Mouse (Mus musculus) layer of hippocampus, adult 9-11 months (tissue): ENCODE data around the gene Plscr3.

Experiments used
- DNase-seq: peaks from one replicate; pipeline ENCODE4 v3.0.0; 2022

Plscr3 gene

DNA sequence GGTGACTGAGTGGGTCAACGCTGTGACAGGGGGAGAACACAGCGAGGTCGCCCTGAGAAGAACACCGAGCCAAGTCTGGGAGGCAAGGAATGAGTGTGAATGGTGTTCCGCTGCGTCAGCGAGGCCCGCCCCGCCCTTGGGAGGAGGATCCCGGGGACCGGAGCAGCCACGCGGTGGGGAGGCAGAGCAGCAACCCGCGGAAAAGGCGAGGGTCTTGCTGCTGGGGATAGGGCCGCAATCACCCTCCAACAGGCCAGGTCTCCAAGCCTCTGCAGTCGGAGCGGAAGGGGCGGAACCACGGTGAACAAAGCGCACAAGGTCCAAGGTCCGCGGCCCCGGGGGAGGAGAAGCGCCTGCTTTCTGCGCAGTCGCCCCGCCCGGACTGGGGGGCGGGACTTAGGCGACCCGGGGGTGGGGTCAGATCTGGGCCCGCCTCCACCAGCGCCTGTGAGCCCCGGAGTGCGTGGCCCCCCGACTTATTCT is at the start of gene Plscr3:
Plscr3 (plus strand) TSS at position 179 of the 483 bp plus-strand sequence.
- peak; percentile 88 for DNase-seq

- no peak for DNase-seq
These were observed 48.3 kb upstream of the Plscr3 start for GRCm38 (mm10) chr11:69797924-69798323.

- no peak for DNase-seq
These were observed 46.6 kb upstream of the Plscr3 start for GRCm38 (mm10) chr11:69799394-69800137.

DNA sequence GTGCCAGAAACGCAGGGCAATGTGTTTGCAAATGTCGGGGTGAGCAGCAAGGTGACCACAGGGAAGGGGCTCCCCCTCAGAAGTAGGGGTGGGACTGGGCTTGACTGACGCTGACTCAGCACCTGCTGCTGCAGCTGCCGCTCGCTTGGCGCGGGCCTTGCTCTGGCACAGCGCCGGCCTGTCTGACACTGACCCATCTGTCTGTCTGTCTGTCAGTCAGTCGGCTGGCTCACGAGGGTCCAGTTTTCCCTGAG is 46.1 kb upstream of the Plscr3 start:
- no peak for DNase-seq

DNA sequence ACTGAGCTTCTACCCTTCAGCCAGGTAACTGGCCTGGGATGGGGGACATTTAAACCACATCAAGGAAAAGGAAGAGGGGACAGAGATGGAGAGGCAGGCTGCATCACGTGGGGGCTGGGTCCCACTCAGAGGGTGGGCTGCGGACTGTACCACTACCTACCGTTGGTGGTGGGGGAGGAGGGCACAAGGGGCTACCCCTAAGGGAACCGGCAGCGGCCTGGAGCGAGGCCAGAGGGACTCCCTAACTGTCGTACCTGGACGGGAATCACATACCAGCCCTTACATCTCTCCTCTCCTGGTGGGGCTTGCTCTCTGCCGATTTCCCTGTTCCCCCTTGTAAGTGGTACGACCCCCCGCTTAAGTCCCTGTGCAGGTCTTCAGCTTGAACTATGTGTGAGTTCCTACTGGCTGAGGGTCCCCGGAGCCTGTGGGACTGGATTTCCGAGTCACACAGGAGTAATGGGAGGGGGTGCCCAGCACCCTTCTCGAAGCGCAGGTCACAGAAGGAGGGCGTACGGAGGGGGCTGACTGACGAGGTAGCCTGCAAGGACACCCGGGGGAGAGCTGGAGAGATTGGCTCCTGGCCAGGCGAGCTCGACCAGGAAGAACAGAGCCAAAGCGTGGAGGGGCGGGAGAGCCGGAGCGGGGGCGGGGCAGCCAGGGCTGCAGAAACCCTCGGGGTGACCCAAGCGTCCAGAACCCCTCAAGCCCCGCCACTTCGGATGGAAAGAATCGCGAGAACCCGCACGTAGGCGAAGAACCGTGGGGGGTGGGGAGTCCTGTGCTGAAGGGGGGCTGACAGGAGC is 45.6 kb upstream of the Plscr3 start:
- peak; percentile 51 for DNase-seq

DNA sequence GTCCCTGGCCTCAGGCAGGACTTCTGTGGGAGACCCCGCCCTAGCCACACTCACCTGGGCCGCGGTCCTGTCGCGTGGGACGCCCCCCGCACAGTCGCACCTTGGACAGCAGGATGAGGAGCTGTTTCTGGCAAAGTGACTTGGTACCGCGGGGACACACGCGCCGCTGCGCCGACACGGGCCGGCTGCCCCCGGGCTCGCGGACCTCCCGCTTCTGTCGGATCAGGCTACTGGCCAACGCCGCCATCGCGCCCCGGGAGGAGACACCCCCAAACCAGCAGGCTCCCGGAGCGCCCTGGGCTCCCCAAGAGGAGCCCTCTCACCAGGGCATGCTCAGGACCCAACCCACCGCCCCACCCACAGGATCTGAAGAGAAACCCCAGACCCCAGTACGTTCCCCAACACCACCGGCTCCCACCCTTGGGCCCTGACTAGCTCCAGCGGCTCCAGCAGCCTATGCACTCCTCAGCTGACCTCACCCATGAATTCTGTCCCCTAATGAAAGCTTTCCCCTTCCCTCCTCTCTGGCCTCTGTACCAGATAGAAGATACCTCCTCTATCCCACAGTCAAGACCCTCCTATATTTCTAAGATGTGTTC is 44.7 kb upstream of the Plscr3 start, which contains the start of gene Fgf11:
Fgf11 (minus strand) TSS at position 479 of the 599 bp plus-strand sequence.
- DNase-seq, result no peak

DNA sequence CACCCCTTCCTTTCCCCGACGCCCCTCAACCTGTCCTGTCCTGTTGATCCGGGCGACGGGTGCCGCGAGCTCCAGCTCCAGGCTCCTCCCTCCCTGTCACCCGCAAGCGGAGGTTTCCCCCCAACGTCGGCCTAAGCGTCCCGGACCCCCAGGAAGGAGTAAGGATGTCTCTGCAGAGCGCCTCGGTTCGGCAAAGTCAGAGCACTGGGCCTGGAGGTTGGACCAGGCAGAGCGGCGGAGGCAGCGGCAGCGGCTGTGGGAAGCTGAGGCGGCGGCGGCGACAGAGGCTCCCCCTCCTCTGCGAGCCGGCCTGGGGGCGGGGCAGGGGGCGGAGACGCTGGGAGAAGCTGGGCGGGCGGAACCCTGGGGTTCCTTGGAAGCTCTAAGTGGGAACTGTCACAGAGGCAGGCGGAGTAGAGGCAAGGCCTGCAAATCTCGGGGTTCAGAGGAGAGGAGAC is 43.5 kb upstream of the Plscr3 start:
- DNase-seq, result peak; percentile 74

DNA sequence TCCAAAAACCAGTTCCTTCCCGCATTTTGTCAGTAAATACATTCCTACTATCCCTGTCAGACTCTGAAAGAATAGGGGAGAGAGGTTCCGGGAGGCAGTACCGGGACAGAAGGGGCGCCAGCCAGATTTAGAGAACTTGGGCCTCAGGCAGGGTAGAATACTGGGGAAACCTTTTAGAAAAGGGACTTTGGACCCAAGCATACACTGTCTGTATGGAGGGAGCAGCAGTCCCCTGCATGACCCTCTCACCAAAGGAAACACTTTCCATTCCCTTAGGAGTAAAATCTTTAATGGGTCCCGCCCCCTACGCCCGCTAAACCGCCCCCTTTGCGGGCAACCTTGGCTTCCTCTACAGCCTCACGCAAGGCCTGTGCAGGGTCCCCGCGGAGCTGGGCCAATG is 42.8 kb upstream of the Plscr3 start:
- DNase-seq, result no peak

DNA sequence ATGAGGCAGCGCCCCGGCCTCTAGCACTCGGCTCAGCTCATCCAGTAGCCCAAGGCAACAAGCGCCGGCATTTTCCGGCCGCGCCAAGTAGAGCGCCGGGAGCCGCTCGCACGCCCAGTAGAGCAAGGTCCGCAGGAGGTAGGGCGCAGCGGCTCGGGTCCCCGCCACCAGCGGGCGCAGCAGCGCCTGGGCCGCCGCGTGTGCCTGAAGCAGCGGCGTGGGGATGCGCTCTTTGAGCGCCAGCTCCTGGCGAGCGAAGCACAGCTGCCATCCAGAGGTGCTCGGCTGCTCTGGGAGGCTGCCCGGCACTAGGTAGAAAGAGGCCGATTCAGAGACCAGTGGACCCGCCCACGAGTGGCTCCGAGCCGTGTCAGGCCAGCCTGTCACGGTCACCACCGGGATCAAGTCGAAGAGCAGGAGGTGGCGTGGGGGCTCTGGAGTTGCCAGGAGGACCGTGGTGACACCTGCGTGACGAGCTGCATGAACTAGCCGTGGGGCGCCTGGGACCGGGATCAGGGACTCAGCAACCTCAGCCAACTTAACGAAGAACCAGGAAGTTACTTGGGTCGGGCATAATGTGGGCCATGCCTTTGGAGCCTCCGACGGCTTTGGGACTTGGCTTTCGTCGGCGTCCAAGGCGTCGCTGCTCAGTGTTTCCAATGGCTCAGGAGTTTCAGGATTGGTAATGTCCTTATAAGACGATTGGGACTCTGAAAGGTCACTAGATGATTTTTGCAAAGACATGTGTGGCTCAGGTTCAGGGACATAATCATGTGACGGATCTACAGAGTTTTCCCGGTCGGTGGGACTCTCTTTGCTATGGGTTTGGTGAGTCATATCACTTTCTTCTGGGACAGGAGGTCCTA is 42.2 kb upstream of the Plscr3 start:
- peak; percentile 67 for DNase-seq

- DNase-seq, result no peak
These were observed 41.6 kb upstream of the Plscr3 start for GRCm38 (mm10) chr11:69804652-69804940.

DNA sequence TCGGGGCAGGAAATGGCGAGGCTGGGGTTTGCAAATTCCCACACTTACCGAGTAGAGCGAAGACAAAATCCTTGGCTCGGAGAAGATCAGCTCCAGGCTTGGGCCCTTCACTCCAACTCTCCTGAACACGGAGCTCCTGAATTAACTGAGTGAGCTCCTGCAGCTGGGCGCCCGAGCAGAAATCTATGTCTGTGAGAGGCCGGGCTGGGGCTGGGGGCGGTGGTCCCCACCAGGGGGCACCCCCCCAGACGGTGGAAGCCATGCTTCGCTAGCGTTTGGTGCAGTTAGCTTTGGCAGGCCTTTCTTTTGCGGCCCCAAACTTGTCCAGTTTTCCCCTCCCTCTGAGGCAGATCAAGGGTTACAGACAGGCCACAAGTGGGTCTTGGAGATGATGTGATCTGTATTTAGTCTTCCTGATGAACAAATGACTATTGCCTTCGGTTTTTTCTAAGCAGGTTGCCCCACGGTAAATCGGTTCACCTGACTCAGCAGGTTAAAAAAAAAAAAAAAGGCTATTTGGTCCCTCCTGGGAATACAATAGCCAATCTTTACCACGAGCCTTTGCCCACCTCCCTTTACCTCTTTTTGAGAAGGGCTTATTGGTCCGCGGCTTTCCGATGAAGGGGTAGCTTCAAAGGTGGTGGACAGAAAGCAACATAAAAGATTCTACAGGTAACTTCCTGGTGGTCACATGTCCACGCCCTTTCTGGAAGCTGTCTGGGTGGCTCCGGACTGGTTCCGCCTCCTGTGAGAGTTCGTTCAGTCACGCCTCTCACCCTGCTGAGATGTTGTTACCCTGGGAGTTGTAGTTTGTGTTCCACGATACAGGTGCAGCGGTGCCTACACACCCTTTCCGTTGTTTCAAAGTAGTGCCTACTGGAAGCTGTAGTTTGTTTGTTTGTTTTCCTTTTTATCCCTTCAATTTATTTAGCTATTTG is 40.9 kb upstream of the Plscr3 start, which contains the start of gene Tmem102:
Tmem102 (minus strand) TSS at position 653 of the 938 bp plus-strand sequence.
- DNase-seq, result no peak

DNA sequence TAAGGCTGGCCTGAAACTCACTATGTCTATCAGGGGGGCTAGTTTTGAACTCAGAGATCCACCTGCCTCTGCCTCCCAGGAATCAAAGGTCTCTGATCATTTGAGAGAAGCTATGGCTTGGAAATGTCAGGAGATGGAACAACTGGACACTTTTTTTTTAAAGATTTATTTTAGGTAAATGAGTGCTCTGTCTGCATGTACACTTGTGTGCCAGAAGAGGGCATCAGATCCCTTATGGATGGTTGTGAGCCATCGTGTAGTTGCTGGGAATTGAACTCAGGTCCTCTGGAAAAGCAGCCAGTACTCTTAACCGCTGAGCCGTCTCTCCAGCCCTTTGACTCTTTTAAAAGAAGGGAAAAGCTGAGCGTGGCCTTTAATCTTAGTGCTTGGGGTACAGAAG is 39.8 kb upstream of the Plscr3 start:
- DNase-seq, result no peak

DNA sequence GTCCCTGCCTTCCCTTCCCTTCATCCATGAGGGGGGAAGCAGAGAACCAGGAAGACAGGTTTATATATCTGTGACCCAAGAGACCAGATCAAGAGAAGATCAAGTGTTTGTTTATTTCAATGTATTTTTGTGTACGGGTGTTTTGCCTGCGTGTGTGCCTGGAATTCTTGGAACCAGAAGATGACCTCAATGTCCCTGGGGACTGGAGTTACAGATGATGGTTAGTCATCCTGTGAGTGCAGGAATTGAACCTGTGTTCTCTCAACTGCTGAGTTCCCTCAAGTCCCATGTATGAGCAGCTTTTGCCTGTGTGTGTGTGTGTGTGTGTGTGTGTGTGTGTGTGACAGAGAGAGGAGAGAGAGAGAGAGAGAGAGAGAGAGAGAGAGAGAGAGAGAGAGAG is 38.5 kb upstream of the Plscr3 start:
- no peak for DNase-seq

DNA sequence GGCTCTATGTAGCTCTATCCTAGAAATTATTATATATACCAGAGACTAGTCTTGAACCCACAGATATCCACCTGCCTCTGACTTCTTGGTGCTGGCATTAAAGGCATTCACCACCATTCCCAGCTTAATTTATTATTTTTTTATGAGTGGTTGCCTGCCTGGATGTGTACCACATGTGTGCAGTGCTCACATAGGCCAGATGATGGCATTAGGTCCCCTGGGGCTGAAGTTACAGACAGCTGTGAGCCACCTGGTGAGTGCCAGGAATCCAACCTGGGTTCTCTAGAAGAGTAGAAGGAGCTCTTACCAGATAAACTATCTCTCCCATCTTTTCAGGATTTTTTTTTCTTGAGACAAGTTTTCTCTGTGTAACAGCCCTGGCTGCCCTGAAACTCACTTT is 35.9 kb upstream of the Plscr3 start:
- no peak for DNase-seq

- DNase-seq, result no peak
These were observed 31.0 kb upstream of the Plscr3 start, which contains the start of gene Gm39566 for GRCm38 (mm10) chr11:69815155-69815554. Gm39566 (minus strand) TSS chr11:69815298.

- DNase-seq, result no peak
These were observed 29.7 kb upstream of the Plscr3 start for GRCm38 (mm10) chr11:69816520-69816919.

GRCm38 (mm10) chr11:69818365-69818764 is 27.8 kb upstream of the Plscr3 start, which contains the start of gene Spem2:
Spem2 (minus strand) TSS chr11:69818465.
- DNase-seq, result no peak

DNA sequence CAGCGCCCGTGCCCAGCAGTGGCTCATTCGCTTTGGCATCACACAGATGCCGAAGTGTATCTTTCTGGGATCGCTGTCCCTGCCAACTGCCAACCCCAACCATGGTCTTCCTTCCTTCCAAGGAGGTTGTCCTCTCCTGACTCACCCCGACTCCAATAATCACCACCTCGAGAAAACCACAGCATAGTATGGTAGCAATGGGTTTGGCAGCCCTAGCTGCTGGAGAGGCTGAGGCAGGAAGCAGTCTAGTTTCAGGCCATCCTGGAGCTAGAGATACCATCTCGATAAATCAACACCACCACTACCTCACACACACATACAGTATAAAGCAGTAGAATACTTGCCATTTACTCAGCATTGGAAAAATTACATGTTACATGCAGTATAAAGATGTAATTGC is 27.3 kb upstream of the Plscr3 start:
- DNase-seq, result no peak

DNA sequence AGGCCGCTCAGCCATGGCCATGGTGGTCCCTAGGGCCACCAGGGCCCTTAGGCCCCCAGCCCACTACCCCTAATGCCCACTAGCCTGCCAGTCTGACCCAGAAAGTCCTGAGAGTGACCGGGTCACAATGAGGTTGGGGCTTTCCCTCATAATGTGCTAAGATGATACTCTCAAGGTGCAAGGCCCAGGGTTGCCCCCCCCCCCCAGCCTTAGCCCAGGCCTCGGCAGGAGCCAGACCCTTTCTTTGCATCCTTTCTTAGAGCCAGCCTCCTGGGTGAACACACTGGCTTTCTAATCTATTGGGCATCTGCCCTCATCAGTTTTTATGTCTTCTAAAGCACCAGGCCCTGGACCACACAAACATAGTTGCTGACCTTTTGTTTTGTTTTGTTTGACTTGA is 24.1 kb upstream of the Plscr3 start, which contains the start of gene Spem1:
Spem1 (minus strand) TSS at position 101 of the 400 bp plus-strand sequence.
- DNase-seq, result no peak

DNA sequence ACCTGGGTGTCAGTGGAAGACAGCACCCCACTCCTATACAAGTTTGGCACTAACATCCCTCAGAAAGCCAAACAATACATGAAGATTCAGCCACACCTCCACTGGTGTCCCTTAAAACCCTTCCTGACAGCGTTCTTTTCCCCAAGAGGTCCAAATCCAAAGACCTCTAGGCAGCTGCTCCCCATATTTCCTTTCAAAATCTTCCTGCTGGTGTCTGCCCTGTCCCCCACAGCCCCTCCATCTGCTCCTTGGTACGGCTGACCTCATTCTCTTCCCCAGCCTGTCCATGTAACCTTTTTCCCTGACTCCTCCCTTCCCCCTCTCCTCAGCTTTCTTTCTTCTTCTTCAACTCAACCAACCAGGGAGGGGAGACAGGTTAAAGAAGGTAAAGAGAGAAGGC is 22.7 kb upstream of the Plscr3 start:
- no peak for DNase-seq

GRCm38 (mm10) chr11:69828832-69829231 is 17.3 kb upstream of the Plscr3 start:
- DNase-seq, result no peak
